Mouse (Mus musculus) ovary, postnatal 10 days (tissue): ENCODE measurements around the gene 3110082I17Rik.

Experiments
- DNase-seq: peaks from one replicate; pipeline ENCODE4 v3.0.0; 2022; ENCODE audit warnings: low spot score

The 3110082I17Rik gene

GRCm38 (mm10) chr5:139449926-139450325, 10.4 kb downstream of the 3110082I17Rik start:
- DNase-seq = no peak

GRCm38 (mm10) chr5:139449161-139449791, 11.1 kb downstream of the 3110082I17Rik start:
- no peak for DNase-seq

- DNase-seq = no peak
These were observed 12.3 kb downstream of the 3110082I17Rik start for GRCm38 (mm10) chr5:139448025-139448424.

DNA sequence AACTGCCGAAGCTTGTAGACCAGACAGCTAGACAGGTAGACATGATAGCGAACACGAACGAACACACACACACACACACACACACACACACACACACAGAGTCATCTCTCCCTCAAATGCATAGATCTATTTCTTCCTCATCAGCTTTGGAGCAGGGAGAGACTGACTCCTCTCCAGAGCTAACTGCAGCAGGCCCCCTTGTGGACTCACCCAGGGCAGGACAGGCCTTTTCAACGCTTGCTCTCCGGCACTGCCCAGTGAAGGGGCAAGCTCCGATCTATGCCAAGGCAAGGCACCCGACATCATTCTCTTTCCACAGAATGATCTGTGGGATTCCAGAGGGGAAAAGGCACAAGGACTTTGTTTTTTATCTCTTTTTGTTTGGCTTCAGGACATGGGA, 15.1 kb downstream of the 3110082I17Rik start:
- DNase-seq = no peak

DNA sequence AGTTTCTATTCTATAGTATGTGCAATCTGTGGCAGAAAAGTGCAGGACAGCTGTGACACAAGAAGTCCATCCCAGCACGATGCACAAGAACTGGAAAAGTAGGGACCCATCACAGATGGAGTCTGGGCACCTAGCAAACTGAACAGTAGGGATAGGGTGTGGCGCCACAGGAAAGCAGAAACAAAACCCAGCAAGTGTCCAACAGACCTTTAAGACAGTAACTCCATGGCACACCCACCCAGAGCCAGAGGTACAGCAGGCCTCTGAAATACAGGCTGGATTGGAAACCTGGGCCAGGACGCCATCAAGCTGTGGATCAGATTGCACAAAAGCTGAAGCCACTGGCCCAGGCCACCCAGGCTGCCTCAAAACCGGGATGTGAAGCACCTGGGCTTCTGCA, 17.4 kb downstream of the 3110082I17Rik start:
- DNase-seq = no peak

GRCm38 (mm10) chr5:139442428-139442827, 17.9 kb downstream of the 3110082I17Rik start:
- no peak for DNase-seq

DNA sequence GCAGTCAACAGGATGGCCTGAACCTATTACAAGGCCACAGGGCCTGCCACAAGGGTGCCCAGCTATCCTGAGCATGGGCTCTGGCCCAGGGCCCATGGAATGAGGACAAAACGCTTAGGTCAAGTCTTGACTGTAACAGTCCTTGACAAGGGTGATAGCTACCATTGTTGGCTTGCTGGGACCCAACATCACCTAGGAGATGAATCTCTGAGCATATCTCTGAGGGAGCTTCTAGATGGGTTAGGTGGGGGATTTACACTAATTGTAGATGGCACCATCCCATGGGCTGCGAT, 18.7 kb downstream of the 3110082I17Rik start:
- DNase-seq = no peak

DNA sequence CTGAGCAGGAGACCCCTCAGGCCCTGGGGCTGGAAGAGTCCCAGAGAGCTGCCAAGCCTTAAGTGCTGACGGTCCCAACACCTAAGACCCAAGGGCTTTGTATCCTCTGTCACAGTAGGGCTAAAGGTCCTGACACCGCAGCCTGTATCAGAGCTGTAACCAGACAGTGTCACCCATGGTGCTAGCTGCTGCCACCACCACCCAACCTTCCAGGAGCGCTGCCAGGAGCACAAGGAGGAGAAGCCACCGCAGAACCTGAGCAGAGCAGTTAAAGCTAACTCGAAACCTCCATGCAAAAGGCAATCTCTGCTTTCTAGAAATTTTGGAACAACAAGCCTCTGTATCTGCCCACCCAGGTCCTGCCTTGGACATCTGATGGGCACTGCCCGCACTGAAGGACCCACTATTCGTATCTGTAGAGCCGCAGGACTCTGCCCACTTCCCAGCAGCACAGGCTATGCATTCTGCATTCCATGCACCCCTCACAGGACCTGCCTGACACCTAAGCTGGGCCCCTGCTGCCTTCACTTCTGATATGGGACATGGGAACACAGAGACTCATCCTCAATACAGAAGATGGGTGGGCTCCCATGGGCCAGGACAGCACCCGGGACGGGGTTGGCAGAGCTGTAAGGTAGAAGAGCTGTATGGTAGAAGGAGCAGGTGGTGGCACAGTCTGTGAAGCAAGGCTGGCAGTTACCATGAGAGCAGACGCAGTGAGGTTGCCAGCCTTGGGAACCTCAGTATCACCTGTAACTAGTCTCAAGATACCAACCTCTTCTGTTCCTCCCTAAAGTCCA, 19.2 kb downstream of the 3110082I17Rik start:
- no peak for DNase-seq

GRCm38 (mm10) chr5:139440451-139440850, 19.9 kb downstream of the 3110082I17Rik start:
- DNase-seq = no peak

DNA sequence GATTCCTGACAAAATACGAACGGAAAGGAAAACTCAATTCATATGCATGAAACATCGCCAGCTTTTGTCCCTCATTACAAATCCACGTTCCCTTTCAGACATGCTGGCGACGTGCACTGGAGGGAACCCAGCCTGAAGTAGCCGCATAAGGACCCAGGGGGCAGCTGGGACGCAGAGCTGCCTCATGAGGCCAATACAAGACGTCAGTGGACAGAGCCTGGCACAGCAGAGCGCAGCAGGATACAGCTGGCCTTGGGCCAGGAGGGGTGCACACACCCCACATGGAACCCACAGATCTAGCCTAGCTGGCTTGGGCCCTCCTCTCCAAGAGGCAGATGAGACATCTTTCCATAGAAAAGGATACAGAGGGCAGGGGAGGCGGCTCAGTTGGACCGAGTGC, 21.9 kb downstream of the 3110082I17Rik start:
- DNase-seq = no peak

GRCm38 (mm10) chr5:139437769-139438168, 22.6 kb downstream of the 3110082I17Rik start:
- no peak for DNase-seq

- no peak for DNase-seq
These were observed 25.4 kb downstream of the 3110082I17Rik start for GRCm38 (mm10) chr5:139434940-139435339.

GRCm38 (mm10) chr5:139433842-139434568, 26.3 kb downstream of the 3110082I17Rik start:
- DNase-seq = no peak

DNA sequence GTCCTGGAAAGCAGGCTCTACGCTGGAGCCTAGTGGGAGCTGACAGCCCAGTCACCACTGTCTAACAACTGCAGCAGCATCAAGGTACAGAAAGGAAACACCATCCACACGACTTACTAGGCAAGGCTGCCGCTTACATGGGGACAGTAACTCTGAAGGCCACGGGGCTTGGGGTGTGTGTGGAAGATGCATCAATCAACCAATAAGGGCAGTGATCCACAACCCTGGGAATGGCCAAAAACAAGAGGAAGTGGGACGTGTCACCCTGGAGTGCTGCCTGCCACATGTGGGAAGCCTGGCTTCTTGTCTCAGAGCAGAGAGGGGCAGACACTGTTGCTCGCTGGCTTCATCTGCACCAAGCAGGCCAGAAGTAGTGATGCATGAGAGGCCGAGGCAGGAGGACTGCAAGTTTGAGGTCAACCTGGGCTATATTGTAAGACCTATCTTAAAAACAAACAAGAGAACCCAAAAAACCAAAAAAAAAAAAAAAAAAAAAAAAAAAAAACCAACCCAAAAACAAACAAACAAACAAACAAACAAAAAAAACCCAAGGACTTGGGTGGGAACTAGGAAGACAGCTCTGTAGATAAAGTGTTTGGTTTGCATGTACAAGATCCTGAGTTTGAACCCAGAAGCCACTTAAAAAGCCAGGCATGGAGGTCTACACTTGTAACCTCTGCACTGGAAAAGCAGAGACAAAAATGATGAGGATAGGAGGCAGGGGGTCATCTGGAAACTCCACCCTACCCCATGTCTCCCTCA, 27.4 kb downstream of the 3110082I17Rik start:
- DNase-seq = no peak

GRCm38 (mm10) chr5:139432333-139432732, 28.0 kb downstream of the 3110082I17Rik start:
- DNase-seq = no peak

DNA sequence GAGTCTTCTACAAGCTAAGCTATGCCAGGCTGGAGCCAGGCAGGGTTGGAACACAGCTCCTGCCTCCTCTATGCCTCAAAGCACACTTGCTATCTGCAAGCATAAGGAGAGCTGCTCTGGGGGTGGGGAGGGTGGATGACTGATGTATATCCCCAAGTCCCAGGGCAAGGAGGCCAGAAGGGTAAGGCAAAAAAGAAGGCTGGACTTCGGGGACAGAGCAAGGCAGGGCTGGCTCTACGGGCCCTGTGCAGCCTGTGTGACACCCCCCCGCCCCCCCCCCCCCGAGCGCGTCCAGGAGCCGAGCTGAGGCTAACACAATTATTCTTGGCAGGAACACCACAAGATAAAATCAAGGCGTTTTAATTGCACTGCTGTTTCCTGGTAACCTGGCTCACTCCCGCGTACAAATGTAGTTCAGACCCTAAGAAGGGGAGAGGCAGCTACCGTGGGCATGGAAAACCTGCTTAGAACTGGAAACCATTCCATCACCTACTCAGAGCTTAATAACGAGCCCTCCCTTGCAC, 30.4 kb downstream of the 3110082I17Rik start:
- no peak for DNase-seq

DNA sequence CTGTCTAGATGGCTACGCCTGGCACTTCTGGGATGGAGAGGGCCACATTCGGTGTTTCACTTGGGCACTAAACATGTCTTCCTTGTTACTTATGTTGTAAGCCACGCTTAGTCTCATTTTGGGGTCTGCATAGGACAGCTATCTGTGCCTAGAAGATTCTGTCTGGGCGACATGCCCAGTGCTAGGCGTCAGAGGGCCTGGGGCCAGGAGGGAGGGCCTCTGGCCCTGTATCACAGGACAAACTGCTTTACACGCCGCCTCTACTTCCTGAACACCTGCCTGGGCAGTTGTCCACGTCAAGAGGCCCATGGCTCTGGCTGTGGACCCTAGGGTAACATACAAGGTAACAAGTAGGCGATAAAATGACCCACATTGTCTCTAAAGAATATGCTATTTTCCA, 32.3 kb downstream of the 3110082I17Rik start:
- no peak for DNase-seq

- DNase-seq = no peak
These were observed 33.3 kb downstream of the 3110082I17Rik start for GRCm38 (mm10) chr5:139427001-139427400.

DNA sequence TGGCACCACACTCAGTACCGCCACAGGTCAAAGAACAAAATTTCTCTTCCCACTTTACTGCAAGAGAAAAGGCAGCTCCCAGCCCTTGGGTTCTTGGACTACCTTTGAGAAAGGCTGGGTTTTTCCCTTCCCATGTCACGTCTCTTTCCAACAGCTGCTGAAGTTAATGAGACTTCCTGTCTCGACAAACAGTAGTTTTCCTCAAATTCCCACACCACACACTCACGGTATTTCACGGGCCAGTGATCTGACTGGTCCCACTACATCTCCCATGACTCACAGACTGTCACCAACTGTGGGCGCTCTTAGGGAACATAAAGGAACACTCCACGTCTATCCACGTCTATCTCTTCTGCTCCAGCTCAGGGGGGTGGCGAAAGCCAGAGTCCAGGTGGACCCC, 35.1 kb downstream of the 3110082I17Rik start:
- no peak for DNase-seq

GRCm38 (mm10) chr5:139423026-139423865, 37.1 kb downstream of the 3110082I17Rik start, which contains the start of gene Gper1:
Gene Gper1 (plus strand): TSS chr5:139423151.
- peak; percentile 27 for DNase-seq

DNA sequence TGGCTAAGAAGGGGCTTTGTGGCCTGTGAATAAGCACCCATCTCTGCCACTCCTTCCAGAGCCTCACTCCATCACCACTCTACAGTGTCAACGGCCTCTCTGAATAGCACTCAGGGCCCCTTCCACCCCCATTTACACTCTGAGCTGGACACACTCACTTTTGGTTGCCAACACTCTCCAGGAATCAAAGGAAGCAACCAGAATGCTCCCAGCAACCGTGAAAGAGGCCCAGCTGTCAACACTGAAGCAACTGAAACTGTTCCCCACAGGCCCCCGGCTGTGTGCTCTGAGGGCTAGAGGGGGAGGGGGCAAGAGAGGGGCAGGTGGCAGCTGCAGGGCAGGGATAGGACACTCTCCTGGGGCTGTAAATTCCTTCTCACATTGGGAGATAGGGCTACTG, 41.7 kb downstream of the 3110082I17Rik start:
- no peak for DNase-seq
